Mouse (Mus musculus) lung, postnatal 10 days (tissue): ENCODE results near the gene Lpcat1.
A peak's percentile ranks its signal among the peaks of the same experiment; 100 is the strongest.

Experiments used
- DNase-seq: peaks from one replicate; pipeline ENCODE4 v3.0.0; 2021

Gene Lpcat1

DNA sequence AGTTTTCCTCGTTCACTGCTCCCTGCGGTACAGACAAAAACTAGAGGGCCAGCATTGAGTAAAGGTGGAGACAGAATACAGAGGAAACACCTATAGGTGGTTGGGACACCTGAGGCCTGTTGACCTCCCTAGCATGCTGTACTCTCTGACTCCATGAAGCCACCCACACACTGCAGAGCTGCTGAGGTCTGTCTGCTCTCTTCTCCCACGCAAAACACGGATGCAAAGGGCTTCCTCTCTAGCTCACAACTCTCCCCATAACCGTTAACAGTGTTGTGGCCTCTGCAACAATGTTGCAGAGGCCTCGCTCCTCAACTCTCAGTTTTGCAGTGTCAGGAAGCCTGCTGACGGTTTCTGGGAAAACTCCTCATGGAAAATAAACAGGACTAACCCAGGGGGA, 15.5 kb downstream of the Lpcat1 start:
- DNase-seq: no peak

DNA sequence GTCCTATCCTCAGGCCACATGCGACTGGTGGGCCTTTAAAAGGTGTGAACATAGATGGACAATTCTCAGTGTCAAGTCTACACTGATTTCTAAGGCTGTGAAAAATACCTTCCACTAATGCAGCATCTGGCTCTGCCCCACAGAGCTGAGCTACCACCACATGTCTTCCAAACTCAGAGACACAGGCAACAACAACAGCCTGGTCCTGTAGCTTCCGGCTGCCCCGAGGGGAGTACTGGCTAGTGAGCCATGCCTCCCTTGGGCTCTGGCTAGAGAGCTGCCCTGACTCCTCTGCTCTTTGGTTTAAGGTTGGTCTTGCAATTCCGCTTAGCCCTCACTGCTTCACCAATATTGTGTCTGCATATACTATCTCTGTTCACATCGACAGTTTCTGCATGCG, 16.3 kb downstream of the Lpcat1 start:
- no peak for DNase-seq

GRCm38 (mm10) chr13:73484171-73484570, 17.2 kb downstream of the Lpcat1 start:
- no peak for DNase-seq

DNA sequence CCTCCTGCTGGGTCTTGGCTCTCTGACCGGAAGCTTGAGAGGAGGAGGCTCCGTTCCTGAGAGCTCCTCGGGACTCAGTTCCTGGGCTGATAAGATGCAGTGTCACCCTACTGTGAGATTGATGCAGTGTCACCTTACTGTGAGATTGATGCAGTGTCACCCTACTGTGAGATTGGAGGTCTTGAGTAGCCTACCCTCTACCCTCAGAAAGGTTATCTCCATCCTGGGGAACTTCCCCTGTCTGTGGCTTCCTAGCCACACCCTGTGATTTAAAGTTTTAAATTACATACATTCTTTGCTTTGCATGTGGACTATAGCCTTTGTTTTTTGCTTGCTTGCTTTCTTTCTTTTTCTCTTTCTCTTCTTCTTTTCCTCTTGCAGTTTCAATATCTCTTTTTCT, 21.1 kb downstream of the Lpcat1 start:
- no peak for DNase-seq

DNA sequence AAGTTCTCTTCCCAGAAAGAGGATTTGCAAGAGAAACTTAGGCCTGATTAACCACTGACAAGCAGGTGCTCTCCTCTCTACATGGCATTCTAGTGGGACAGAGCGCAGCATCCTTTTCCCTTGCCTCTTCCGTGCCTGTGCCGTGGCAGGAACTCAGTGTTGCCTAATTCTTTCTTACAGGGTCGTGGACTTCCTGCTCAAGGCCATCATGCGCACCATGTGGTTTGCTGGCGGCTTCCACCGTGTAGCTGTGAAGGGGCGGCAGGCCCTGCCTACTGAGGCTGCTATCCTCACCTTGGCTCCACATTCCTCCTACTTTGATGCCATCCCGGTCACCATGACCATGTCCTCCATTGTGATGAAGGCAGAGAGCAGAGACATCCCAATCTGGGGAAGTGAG, 21.7 kb downstream of the Lpcat1 start:
- DNase-seq: no peak

DNA sequence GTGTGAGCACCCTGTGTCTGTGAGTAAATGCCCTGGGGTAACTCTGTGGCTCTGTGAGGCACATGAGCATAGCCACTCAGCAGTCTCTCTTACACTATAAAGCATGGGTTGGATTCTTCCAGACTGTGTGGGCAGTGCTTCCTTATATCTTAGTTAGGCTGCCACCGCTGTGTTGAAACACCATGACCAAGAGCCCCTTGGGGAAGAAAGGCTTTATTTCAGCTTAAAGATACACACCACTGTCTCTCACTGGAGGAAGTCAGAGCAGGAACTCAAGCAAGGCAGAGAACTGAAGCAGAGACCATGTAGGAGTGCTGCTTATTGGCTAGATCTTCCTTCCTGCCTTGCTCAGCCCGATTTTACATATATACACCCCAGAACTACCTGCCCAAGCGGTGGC, 23.0 kb downstream of the Lpcat1 start:
- DNase-seq: no peak

- no peak for DNase-seq
Measured at GRCm38 (mm10) chr13:73490564-73491170, 23.7 kb downstream of the Lpcat1 start.

DNA sequence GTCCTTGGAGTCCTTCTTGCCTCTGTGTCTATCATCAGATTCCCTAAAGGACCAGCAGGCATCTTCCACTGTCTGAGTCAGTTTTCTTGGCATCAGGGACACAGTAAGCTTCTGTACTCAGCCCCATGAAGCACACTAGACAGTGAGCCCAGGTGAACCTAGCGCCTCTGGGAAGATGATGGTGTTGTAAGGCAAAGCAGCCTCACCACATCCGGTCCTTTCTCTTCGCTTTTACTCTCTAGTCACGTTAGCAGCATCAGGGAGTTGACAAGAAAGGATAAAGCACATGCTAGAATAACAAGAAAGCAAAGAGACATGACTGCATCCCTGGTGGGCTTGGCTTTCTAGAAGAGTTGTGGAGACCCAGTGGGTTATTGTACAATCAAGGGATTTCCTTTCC, 26.2 kb downstream of the Lpcat1 start:
- DNase-seq: no peak

DNA sequence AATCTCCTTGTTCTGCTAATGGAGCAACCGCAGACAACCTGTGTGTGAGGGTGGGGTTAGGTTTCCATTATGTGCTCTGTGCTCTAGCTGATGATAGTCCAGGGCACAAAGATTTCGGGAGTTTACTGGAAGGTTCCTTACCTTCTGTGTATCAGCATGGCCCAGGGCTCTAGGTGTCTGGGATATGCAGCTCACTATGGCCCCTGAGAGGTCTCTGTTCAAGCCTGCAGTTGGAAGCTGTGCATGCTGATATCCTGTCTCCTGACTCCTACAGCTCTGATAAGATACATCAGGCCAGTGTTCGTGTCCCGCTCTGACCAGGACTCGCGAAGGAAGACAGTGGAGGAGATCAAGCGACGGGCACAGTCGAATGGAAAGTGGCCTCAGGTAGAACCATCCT, 27.5 kb downstream of the Lpcat1 start:
- DNase-seq: no peak

GRCm38 (mm10) chr13:73496137-73496536, 29.1 kb downstream of the Lpcat1 start:
- no peak for DNase-seq

GRCm38 (mm10) chr13:73499893-73500604, 33.1 kb downstream of the Lpcat1 start:
- peak; percentile 64 for DNase-seq

- DNase-seq: peak; percentile 54
Measured at GRCm38 (mm10) chr13:73502719-73503118, 35.7 kb downstream of the Lpcat1 start.

- peak; percentile 86 for DNase-seq
Measured at GRCm38 (mm10) chr13:73505686-73506467, 38.9 kb downstream of the Lpcat1 start.

- peak; percentile 68 for DNase-seq
Measured at GRCm38 (mm10) chr13:73508817-73509550, 42.0 kb downstream of the Lpcat1 start.

GRCm38 (mm10) chr13:73509869-73510268, 42.9 kb downstream of the Lpcat1 start:
- no peak for DNase-seq

- peak; percentile 83 for DNase-seq
Measured at GRCm38 (mm10) chr13:73512776-73513673, 46.0 kb downstream of the Lpcat1 start.

- no peak for DNase-seq
Measured at GRCm38 (mm10) chr13:73516886-73517285, 49.9 kb downstream of the Lpcat1 start.

GRCm38 (mm10) chr13:73533716-73534115, 66.7 kb downstream of the Lpcat1 start:
- no peak for DNase-seq

DNA sequence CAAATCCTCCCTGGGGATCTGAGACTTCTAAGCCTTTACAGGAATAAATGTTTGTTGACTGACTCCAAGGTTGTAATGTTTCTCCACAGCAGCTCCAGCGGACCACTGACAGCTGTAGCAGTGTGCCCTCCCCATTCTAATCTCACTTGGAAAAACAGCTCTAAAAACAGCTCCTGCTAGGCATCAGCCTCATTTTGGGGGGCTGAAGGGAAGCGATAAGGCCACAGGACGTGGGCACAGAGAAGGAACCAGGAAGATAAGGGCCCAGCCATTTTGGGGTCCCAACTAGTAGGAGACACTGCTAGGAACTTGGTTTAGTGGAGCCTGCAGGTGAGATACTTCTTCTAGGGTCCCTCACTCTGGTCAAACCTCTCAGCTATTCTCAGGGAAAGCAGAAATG, 68.3 kb downstream of the Lpcat1 start:
- no peak for DNase-seq

DNA sequence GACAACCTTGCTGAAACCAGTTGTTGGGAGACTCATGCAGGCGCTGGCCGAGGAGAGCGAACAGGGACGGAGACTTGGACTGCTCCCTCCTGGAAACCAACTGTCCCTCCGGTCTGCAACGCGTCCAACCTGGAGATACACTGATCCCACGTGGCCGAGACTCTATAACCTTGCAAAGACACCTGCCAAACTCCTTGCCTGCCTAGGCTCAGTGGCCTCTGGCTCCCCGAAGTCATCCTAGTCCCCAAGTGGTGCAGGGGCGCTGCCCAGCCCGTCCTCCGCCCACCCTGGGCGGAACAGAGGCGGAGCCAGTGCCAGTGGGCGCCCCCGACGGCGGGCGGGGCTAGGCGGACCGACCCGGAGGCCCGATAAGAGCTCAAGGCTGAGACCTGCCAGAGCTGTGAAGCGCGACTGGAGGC, 69.4 kb downstream of the Lpcat1 start, which contains the start of gene Slc6a3:
Gene Slc6a3 (plus strand): TSS at position 345 of the 419 bp plus-strand sequence.
- peak; percentile 52 for DNase-seq

GRCm38 (mm10) chr13:73536824-73537223, 69.8 kb downstream of the Lpcat1 start:
- no peak for DNase-seq

- no peak for DNase-seq
Measured at GRCm38 (mm10) chr13:73564201-73564600, 97.2 kb downstream of the Lpcat1 start.
